Mouse (Mus musculus) c-Kit-negative CD71-positive TER-119-positive erythroid progenitor cells, embryonic 14.5 days (primary cell): ENCODE measurements around the gene Mpv17l2.
A peak's percentile ranks its signal among the peaks of the same experiment; 100 is the strongest.

Experiments used
- DNase-seq: peaks from one replicate; pipeline ENCODE4 v3.0.0-alpha.2; 2013; ENCODE audit warnings: low read depth, low spot score

Mpv17l2 gene

DNA sequence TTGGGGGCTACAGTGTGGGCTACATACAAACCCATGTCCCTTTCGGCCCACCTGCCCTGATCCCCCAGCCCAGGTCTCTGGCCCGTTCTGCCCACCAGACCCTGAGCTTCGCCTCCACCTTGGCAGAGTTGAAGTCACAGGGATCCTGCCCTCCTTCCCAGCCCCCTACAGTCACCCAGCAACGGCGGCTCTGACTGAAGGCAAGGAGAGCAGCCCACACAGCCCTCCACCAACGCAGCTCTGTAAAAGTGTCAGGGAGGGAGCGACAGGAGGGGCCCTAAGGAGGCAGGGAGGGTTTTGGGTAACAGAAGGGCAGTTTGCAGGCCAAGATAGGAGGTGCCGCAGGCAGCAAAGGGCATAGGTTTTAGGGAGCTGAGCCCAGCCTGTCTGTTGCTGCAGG is 30.1 kb upstream of the Mpv17l2 start:
- no peak for DNase-seq

DNA sequence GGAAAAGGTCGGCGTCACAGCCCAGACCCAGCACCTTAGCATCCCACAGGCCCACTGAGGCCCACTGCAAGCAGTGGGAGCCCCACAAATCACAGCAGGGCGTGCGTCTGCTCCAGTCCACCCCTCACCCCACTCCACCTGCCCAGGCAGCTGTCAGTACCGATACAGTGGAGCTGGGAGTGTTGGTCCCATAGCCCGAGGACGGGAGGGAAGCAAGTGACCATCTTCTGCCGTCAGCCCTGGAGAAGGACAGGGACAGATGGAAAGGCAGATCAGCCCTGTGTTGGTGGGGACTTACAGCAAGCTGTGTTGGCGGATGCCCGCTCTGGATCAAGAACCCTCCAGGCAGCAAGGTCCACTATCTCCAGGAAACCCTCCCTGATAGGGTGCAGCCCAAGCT is 28.3 kb upstream of the Mpv17l2 start:
- DNase-seq: no peak

DNA sequence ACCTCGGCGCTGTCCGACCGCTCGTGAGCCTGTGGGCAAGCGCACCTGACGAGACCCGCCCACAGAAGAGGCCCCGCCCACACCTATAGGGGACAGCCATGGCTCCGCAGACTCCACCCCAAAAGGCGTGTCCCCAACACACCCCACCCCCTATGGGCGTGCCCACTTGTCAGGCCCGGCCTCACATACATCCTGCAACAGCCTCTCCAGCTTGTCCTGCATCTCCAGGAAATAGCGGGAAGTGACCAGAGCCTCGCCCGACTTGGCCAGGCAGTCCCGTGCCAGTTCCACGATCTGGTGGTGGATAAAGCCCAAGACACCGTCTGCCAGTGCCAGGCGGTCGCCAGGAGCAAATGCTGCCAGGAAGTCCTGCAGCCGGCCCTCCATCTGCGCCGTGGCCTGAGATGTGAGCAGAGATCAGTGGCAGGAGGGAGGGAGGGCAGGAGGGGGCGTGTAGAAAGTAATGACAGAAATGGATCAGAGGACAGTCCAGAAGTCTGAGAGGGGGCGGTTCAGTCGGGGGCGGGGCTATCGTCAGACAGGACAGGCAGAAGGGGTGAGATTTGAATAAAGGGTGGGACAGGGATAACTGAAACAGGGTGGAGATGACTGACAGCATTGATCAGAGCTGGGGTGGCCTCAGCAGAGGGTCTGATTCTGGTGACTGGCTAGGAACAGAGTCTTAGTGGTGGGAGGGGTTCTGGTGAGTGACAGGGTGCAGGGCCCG is 27.4 kb upstream of the Mpv17l2 start:
- DNase-seq: no peak

DNA sequence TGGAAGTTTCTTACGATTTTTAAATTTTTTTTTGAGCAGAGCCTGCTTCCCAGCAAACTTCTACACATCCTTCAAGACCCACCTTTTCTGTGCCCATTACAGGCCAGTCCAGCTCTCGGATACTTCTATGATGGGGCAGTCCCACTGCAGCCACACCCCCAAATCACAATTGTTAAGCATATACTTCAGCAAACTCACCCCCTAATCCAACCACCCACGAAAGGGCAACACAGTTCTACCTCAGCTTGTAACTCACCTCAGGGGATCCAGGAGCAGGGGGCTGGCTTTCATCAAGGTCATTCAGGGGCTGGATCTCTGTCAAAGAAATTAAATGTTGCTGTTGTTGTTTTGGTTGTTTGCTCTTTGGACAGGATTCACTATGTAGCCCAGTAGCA is 26.3 kb upstream of the Mpv17l2 start:
- no peak for DNase-seq

DNA sequence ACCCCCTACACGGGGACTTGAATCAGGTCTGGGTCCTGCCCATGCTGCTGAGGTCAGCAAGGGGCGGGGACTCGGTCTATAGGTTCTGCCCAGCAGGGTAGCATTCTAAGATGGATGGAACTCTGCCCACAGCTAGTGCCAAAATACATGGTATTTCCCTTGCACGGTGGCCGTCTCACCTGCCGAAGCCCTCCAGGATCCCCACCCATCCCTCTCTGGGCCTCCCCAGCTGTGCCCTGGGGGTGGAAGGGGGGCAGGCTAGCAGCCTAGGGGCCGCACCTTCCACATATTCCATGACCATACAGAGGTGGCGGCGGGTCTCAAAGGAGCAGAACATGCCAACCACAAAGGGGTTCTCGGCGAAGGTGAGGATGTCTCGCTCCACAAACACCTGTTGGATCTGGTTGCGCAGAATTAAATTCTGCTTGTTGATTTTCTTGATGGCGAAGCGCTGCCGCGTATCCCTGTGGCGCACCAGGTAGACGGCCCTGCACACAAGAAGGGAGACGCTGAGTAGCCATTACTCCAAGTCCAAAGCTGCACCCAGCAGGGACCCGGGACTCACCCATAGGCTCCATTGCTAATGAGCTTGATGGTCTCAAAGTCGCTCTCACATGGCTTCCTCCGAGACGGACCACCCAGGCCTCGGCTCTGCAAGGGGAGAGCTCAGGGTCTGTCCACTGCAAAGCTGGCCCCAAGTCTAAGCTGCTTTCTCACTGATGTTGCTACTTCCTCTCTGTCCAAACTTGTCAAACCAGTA is 25.7 kb upstream of the Mpv17l2 start:
- no peak for DNase-seq

DNA sequence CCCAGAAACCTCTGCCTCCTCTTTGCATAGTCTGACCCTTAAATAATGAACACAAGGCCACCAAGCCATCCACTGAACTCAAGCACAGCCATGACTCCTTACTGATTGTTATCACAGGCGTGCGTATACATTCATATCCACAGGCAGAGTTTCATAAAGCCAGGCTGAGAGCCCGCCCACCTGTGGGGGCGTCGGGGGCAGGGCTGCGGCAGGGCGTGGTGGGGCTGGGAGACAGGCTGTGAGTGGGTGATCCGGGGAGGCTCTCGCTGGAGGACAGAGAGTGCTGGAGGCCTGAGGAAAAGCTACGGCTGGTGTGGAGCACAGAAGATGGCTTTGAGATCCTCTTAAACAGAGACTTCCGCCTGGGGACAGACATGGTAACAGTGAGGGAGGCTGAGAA is 19.3 kb upstream of the Mpv17l2 start:
- DNase-seq: no peak

DNA sequence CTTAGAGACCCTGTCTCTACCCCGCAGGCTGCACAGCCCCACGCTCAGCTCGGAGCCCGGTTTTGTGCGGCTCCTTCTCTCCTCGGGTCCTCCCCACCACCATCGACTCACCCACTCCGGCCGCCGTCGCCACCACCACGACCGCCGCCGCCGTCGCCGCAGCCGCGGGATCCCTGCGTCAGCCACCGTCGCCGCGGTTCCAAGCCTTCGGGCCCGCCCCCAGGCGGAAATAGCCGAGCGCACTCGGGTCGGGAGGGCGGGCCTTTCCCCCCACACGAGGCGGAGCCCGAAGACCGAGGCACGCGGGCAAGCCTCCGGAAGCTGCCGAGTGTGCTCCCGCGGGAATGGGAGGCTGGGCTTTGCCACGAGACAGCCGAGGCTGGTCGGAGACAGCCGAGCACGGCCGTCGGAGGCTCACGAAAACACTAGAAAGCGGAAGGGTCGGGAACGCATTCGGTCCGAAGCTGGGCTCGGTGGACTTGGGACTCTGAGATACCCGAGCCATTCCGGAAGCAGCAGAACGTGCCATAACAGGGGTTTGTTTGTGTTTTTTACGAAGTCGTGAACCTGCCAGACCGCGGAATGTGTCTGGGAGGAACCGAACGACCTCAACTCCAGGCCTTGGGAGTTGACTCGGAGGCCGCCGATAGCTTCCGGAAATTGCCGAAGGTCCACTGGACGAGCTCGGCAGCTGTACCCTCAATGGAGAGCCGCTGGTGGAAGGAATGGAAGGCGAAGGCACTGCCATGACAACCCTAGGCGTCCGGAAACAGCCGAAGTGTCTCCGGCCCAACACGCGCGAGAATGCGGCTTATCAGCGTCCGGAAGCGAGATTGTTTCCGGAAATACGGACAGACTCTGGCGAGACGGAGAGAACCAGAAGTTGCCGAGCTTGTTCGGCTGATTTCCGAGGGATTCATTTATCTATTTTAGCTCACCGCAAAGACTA is 16.0 kb upstream of the Mpv17l2 start, which contains the start of gene Pik3r2:
Gene Pik3r2, minus strand, starts transcription at position 218 of the 949 bp plus-strand sequence.
- peak; percentile 93 for DNase-seq

DNA sequence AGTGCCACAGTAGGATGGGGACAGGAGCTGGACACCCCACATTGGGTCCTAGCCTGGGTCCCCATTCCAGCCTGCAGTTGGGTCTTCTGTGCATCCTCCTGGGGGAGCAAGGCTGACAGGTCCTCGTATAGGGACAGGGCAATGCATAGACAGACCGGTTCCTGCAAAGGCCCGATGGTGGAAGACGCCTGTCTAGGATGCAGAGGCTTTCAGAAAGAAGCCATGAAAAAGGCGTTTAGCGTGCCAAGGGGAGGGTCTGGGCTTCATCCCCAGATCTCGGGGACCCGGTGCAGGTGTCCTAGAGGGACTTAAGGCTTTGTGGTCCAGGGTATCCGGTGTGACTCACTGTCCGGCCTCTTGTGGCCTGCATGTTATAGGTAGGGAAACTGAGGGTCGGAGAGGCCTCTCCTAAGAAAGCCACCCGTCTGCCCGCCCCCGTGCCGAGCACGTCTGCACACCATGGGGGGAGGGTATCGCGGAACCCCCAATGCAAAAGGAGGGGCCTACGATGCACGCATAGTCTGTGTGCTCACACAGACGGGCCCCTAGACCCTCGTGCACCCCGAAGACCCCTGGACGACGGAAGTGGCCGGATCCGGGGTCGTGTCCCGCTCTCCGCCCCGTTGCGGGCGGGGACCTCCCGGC is 15.2 kb upstream of the Mpv17l2 start:
- no peak for DNase-seq

DNA sequence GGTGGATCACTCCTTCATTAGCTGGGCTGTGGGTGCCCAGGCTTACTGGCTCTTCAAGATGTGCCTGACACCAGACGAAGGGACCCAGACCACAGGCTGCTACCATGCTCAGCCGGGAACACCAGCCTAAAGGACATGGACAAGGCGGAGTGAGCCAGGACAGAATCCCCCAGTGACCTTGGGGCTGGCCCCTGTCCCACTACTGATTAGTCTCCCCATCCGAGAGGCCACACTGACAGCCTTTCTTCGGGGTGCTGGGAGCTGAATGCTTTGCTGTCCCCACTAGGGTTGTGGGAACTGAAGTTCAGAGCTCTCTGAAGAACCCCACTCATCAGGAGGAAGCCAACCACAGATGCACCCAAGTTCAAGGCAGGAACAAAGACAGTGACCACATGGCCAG is 14.5 kb upstream of the Mpv17l2 start:
- DNase-seq: no peak

DNA sequence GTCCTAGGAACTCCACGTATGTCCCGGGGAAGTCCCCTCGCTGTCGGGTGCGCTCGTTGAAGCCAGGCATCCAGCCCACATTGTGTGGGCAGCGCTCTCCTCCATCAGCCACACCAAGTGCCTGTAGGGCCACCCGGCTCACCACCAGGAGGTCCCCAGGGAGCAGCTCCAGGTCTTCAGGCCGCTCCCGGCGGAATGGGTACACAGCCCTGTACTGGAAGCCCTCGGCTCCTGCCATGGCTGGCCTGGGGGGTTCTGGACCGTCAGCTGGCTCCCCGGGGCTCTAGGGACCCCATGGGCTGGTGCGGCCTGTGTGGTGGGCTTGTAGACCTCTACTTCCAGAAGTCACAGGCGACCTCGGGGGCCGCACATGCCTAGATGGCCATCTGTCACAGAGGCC is 14.0 kb upstream of the Mpv17l2 start:
- DNase-seq: no peak

DNA sequence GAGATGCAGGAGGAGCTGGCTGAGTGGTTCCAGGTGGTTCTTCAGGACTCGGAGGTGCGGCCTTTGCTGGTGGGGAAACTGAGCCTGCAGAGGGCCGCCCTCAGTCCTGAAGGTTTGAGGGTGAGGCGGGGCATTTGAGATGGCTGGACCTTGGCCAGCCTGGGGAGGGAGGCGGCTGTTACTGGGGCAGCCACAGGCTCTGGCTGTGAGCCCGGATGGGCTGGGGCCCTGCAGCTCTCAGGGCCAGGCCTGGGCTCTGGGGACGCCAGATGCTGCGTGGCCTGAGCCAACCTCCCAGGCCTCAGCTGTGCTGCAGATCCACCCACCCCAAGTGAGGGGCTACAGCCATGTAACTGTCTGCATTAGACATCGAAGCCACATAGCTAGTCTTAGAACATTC is 13.1 kb upstream of the Mpv17l2 start:
- no peak for DNase-seq

DNA sequence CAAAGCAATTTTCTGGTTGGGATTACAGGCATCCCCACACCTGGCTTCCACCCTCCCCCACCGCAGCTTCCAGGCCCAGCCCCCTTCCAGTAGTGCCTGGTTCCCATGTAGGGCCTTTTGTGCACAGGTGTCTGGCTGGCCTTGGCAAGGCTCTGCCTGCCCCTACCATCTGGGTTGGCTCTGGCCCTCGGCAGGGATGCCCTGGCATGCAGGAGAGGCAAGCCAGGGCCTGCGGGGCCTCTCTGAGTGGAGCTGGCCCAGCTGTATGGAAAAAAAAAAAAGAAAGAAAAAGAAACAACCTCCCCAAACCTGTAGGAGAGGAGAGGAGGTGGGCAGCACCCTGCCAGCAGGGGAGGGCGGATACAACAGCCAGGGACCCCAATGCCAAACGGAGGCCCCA is 12.7 kb upstream of the Mpv17l2 start:
- DNase-seq: no peak

DNA sequence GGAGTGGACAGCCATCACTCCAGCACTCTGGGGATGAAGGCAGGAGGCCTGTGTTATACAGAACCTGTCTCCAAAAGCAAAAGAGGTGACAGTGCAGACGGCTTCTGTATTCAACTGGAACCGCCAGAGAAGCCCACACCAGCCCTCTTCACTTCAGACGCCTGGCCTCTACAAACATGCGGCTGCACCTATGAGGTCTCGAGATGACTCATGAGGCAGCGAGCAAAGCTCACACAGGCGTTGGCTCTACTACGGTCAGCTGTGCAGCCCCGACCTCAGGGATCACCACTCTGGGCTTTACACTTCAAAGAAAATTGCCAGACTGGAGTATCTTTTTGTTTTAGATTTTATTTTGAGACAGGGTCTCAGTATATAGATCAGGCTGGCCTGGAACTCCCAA is 12.1 kb upstream of the Mpv17l2 start:
- DNase-seq: no peak

DNA sequence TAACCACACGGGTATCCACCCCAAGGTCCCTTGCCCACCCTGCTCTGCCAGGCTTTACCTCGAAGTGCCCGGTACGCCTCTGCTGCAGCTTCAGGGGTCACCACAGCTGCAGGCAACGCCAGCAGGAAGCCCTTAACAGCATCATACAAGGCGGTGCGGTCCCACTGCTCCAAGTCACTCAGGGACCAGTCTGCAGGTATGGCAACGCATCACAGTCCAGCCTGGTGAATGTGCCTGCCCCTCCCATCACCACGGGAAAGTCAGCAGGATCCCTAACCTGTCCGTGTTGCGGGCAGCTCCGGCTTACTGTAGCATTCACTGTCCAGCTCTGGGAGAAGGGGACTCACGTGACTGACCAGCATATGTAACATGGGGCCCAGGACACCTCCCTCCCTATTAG is 11.3 kb upstream of the Mpv17l2 start:
- no peak for DNase-seq

DNA sequence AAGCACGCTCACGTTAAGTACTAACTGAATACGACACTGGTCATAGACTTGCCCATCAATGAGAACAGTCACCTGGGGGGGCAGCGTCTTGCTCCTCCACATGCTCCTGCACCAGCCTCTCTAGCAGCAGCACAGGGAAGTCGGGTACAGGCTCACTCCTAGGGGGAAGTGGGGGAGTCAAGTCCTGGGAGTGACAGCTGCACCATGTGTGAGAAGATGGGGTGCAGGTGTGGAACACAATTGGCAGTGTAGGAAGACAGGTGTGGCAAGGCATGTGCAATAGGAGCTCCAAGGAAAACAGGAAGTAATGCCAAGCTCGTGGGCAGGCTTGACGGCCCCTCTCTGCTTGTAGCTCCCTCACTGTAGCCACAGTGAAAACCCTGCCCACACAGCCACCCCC is 10.5 kb upstream of the Mpv17l2 start:
- DNase-seq: no peak

DNA sequence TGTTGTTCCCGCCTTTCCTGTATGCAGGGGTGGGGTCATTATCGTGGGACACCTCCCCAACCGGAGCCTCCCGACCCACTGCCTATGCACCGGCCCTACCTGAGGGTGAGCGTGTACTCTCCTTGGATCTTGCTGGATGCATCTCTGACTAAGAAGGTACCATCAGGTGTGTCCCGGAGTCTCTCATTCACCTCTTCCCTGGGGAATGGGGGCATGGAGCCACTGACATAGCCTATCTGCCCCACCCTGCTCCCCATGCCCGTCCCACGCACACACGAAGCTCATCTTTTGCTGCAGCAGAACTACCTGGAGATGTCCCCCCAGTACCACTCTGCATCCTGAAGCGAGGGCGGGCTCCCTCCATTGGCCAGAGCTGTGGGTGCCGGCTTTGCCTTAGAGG is 10.0 kb upstream of the Mpv17l2 start:
- no peak for DNase-seq

DNA sequence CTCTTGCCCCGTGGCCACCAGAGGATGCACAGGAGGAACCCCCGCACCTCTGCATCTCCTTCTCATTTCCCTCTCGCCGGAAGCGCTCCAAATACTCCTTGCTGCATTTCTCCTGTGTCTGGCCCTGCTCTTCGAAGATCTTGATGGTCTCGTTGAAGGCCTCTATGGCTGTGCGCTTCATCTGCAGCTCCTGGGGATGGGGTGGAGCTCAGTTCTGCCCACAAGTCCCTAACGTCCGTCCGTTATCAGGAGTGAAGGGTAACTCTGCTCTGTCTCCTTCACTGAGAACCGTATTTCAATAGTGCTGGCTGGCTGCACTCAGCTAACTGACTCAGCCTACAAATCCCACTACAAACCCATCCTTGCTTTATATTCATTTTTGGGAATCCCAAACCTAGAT is 9.1 kb upstream of the Mpv17l2 start:
- DNase-seq: no peak

DNA sequence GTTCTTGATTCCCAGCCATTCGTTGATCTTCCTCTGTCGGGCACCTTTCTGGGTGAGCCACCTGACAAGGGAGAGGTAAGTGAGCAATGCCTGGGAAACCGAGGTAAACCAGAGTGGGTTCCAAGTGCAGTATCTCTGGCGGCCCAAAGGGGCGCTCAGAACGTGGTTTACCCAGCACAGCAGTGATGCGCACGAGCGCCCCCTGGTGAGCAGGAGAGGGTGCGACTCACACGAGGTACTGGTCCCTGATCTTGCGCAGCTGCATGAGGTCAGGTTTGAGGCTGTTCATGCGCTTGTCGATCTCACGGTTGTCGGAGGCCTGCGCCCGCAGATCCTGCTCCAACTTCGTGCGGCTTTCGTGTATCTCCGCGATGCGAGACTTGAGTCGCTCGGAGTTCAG is 8.6 kb upstream of the Mpv17l2 start:
- peak; percentile 89 for DNase-seq

DNA sequence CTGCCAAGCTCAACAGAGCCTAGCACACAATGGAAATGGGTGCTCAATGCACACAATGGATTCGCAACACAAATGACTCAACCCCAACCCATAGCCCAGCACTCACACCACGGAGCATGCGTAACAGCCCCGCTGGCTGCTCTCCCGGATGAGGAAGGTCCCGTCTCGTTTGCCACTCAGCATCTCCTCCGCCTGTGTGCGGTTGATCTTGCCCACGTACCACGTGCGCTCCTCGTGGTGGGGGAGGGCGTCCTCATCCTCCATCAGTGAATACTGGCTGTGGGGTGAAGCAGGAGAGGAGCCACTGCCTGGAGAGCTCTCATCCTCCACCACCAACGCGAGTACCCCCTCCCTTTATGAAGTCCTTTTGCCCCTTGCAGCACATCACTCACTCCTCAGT is 8.2 kb upstream of the Mpv17l2 start:
- no peak for DNase-seq

DNA sequence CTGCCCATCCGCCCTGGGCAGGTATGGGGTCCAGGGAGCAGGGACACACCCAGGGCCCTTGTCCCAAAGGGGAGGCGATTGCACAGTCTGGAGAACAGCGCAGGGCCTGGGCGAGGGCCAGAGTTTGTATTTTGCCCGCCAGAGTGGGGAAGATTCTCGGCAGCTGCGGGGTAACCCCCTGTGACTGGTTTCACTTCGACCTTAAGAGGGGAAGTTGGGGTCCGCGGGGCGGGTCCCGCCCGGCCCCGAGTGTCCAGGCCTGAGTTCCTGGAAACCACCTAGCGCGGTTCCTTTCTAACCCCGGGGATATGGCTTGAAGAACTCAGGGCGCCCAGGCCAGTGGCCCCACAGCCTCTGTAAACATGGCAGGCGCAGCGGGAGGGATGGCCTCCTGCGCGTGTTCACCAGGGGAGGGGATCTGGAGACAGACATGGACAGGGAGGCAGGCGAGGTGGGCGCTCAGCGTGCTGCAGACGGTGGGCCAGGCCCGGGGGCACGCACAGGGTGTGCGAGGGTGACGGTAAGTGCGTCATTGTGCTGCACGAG is 7.6 kb upstream of the Mpv17l2 start:
- DNase-seq: no peak

DNA sequence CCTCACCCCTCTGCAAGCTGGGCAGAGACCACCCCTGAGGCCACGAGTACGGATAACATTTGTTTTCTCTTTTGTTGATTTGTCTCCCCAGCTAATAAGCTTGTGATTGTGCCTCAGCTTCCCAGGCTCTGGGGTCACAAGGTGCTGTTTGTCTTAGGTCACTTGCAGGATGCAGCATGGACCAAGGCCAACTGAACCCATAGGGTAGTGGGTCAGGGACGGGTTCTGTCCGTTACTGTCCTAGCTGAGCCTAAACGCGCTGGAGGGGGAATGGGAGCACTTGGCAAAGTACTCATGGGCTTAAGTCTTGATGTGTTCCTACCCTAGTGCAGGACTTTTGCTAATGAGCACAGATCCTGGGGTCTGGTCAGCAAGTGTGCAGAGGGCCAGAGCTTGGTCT is 6.8 kb upstream of the Mpv17l2 start:
- DNase-seq: no peak
